Mouse (Mus musculus): ENCODE measurements at regions not wholly inside any gene's neighbourhood (a gene's known extent, or its start where the extent isn't known, plus 50 kb on each side); places are given as distances from the start of the nearest gene placed in this dataset.

- H3K9me3 ChIP-seq (ENCODE audit: control insufficient read depth, low read length): no peaks in the 10 kb centered on the region
- H3K27me3 ChIP-seq (ENCODE audit: control insufficient read depth, insufficient read depth, low read length): no peaks in the 10 kb centered on the region
- 26% methylated on average over 21 of the region's 21 CpGs for WGBS
- H3K36me3 ChIP-seq (ENCODE audit: control insufficient read depth, insufficient read depth, low read length): no peaks in the 10 kb centered on the region
- peak overlapping the region in 1 of 2 experiments; percentile 2; a peak in 1 of 4 replicates for H3K4me3 ChIP-seq (ENCODE audit: control insufficient read depth in 1 of 2, insufficient read depth in 1 of 2, low read depth in 1 of 2, low read length in 2 of 2)
- ATAC-seq (ENCODE audit: insufficient number of reproducible peaks, insufficient read depth, low FRiP score, low read depth): no peak
- H3K27ac ChIP-seq (replicated peaks in 1 of 2; ENCODE audit: control insufficient read depth in 1 of 2, insufficient read depth in 1 of 2, low read depth in 2 of 2, low read length in 2 of 2): no peak overlapping the region
- H3K4me1 ChIP-seq (ENCODE audit: control insufficient read depth in 2 of 2, insufficient read depth in 2 of 2, low read length in 2 of 2): peaks cover 13 to 25% of the 10 kb centered on the region in 2 experiments
- peak overlapping the region; percentile 47 for H3K4me2 ChIP-seq (ENCODE audit: low read length)
- no peak overlapping the region for H3K9ac ChIP-seq (ENCODE audit: low read length)
These were observed 243.6 kb downstream of the Ndfip2 start for GRCm38 (mm10) chr14:105501792-105502632.

- WGBS: 21% methylated on average over 21 of the region's 21 CpGs
- Histone ChIP-seq H3K4me1 (ENCODE audit: control insufficient read depth in 2 of 2, insufficient read depth in 2 of 2, low read length in 2 of 2) (peaks cover 13 to 25% of the 10 kb centered on the region in 2 experiments), H3K27ac (replicated peaks in 1 of 2; ENCODE audit: control insufficient read depth in 1 of 2, insufficient read depth in 1 of 2, low read depth in 2 of 2, low read length in 2 of 2) (peak overlapping the region; percentile 3 to 45; a peak in 1 of 4 replicates), H3K36me3 (ENCODE audit: control insufficient read depth, insufficient read depth, low read length) (no peaks in the 10 kb centered on the region), H3K9me3 (ENCODE audit: control insufficient read depth, low read length) (no peaks in the 10 kb centered on the region), H3K9ac (ENCODE audit: low read length) (no peak overlapping the region), H3K4me3 (ENCODE audit: control insufficient read depth in 1 of 2, insufficient read depth in 1 of 2, low read depth in 1 of 2, low read length in 2 of 2) (peak overlapping the region in 1 of 2 experiments; percentile 2; a peak in 1 of 4 replicates), H3K4me2 (ENCODE audit: low read length) (peak overlapping the region; percentile 47), H3K27me3 (ENCODE audit: control insufficient read depth, insufficient read depth, low read length) (no peaks in the 10 kb centered on the region)
- no peak for ATAC-seq (ENCODE audit: insufficient number of reproducible peaks, insufficient read depth, low FRiP score, low read depth)
These were observed 242.8 kb downstream of the Ndfip2 start for GRCm38 (mm10) chr14:105500966-105501741.

DNA sequence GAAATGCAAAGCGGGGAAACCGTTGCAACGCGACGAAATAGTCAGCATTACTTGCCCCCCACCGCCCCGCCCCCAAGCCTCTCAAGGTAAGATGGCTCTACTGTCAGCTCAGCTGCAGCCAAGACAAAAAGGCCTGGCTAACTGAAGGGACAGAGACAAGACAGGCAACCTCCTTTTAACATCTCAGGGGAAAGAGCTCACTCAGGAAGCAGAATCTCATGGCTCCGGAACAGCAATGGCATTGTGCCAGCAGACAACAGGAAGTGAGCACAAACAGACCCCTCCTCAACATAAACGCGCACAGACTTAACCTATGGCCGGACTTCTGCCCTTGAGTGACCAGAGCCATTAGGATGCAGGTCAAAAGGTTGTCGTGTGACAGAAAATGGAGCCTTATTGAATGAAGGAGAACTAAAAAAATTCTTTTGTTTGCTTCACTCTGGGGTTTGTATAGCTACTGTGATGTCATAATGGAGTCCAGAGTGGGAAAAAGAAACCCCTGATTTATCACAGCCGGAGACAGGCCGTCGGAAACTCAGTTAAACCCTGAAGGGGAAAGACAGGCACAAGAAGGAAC lies 241.0 kb downstream of the Ndfip2 start:
- 31% methylated on average over 15 of the region's 15 CpGs for WGBS
- Histone ChIP-seq H3K27ac (replicated peaks in 1 of 2; ENCODE audit: control insufficient read depth in 1 of 2, insufficient read depth in 1 of 2, low read depth in 2 of 2, low read length in 2 of 2) (peak overlapping the region; percentile 45 to 46), H3K4me3 (ENCODE audit: control insufficient read depth in 1 of 2, insufficient read depth in 1 of 2, low read depth in 1 of 2, low read length in 2 of 2) (no peak overlapping the region), H3K27me3 (ENCODE audit: control insufficient read depth, insufficient read depth, low read length) (no peaks in the 10 kb centered on the region), H3K9me3 (ENCODE audit: control insufficient read depth, low read length) (no peaks in the 10 kb centered on the region), H3K9ac (ENCODE audit: low read length) (peak overlapping the region; percentile 38; the same call in 1 of the 2 replicates), H3K4me2 (ENCODE audit: low read length) (peak overlapping the region; percentile 34), H3K4me1 (ENCODE audit: control insufficient read depth in 2 of 2, insufficient read depth in 2 of 2, low read length in 2 of 2) (peaks cover 13 to 25% of the 10 kb centered on the region in 2 experiments), H3K36me3 (ENCODE audit: control insufficient read depth, insufficient read depth, low read length) (no peaks in the 10 kb centered on the region)
- no peak for ATAC-seq (ENCODE audit: insufficient number of reproducible peaks, insufficient read depth, low FRiP score, low read depth)

DNA sequence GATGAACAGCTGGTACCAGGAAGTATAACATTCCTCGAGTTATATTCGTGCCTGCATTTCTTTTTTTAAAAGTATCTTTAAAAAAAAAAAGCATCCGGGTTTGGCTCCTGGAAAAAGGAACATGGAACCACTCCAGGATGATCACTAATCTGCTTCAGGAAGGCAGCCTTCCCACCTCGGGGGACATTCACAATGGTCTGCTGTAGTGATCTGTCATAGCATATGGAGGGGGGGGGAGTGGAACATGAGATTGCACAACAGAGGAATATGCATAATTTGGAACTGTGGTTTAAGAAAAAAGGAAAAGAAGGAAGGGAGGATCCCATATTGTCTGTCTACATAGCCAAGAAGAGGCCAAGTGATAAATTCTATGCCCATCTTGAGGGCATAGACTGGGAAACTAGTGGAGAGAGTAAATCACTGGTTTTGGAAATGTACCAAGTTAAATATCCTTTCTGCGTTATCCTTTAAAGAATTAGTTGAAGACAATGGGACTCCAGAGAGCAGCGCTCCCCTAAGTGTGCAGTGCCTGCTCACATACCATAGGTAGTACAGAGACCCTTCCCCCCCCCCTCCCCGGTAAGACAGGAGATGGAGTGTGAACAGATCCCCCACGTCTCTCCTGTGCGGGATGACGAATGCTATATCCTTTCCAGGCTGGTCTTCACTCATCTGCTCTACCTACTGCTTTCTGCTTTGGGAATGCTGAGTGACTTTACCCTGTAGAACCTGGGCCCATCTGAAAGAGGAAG lies 240.0 kb downstream of the Ndfip2 start:
- Histone ChIP-seq H3K9ac (ENCODE audit: low read length) (no peak overlapping the region), H3K36me3 (ENCODE audit: control insufficient read depth, insufficient read depth, low read length) (no peaks in the 10 kb centered on the region), H3K4me1 (ENCODE audit: control insufficient read depth in 2 of 2, insufficient read depth in 2 of 2, low read length in 2 of 2) (peaks cover 13 to 25% of the 10 kb centered on the region in 2 experiments), H3K27me3 (ENCODE audit: control insufficient read depth, insufficient read depth, low read length) (no peaks in the 10 kb centered on the region), H3K4me2 (ENCODE audit: low read length) (no peak overlapping the region), H3K4me3 (ENCODE audit: control insufficient read depth in 1 of 2, insufficient read depth in 1 of 2, low read depth in 1 of 2, low read length in 2 of 2) (no peak overlapping the region), H3K9me3 (ENCODE audit: control insufficient read depth, low read length) (no peaks in the 10 kb centered on the region), H3K27ac (replicated peaks in 1 of 2; ENCODE audit: control insufficient read depth in 1 of 2, insufficient read depth in 1 of 2, low read depth in 2 of 2, low read length in 2 of 2) (peak overlapping the region; percentile 45 to 52)
- ATAC-seq (ENCODE audit: insufficient number of reproducible peaks, insufficient read depth, low FRiP score, low read depth): peak; percentile 55; the same call in 1 of the 2 replicates
- 50% methylated on average over 10 of the region's 10 CpGs for WGBS

DNA sequence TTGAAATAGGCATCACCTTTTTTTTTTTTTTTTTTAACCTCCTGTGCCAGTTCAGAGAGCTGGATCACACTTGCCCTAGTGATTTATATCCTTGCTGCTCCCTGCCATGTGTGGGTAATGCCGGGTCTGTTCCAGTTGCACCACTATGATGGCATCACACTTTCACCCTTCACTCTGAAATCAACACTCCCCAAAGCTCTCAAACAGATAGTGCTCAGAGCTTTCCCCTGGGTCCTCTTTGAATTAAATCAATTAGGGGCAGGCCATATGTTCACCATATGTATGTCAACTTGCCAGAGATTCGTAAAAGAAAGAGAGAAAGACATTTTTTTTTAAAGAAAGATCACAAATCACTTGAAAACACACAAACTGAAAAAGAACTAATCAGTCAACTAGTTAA lies 236.8 kb downstream of the Ndfip2 start:
- no peak overlapping the region for H3K4me2 ChIP-seq (ENCODE audit: low read length)
- H3K9me3 ChIP-seq (ENCODE audit: control insufficient read depth, low read length): no peaks in the 10 kb centered on the region
- H3K4me1 ChIP-seq (ENCODE audit: control insufficient read depth in 2 of 2, insufficient read depth in 2 of 2, low read length in 2 of 2): peaks cover 10% of the 10 kb centered on the region in 2 experiments
- no peaks in the 10 kb centered on the region for H3K27me3 ChIP-seq (ENCODE audit: control insufficient read depth, insufficient read depth, low read length)
- no peak overlapping the region for H3K4me3 ChIP-seq (ENCODE audit: control insufficient read depth in 1 of 2, insufficient read depth in 1 of 2, low read depth in 1 of 2, low read length in 2 of 2)
- H3K27ac ChIP-seq (replicated peaks in 1 of 2; ENCODE audit: control insufficient read depth in 1 of 2, insufficient read depth in 1 of 2, low read depth in 2 of 2, low read length in 2 of 2): no peak overlapping the region
- 68% methylated on average over 2 of the region's 2 CpGs for WGBS
- ATAC-seq (ENCODE audit: insufficient number of reproducible peaks, insufficient read depth, low FRiP score, low read depth): no peak
- H3K9ac ChIP-seq (ENCODE audit: low read length): no peak overlapping the region
- no peaks in the 10 kb centered on the region for H3K36me3 ChIP-seq (ENCODE audit: control insufficient read depth, insufficient read depth, low read length)

- WGBS: 87% methylated on average over 3 of the region's 3 CpGs
- Histone ChIP-seq H3K9ac (ENCODE audit: low read length) (no peak overlapping the region), H3K4me3 (ENCODE audit: control insufficient read depth in 1 of 2, insufficient read depth in 1 of 2, low read depth in 1 of 2, low read length in 2 of 2) (no peak overlapping the region), H3K4me2 (ENCODE audit: low read length) (no peak overlapping the region), H3K9me3 (ENCODE audit: control insufficient read depth, low read length) (no peaks in the 10 kb centered on the region), H3K27ac (replicated peaks in 1 of 2; ENCODE audit: control insufficient read depth in 1 of 2, insufficient read depth in 1 of 2, low read depth in 2 of 2, low read length in 2 of 2) (no peak overlapping the region), H3K4me1 (ENCODE audit: control insufficient read depth in 2 of 2, insufficient read depth in 2 of 2, low read length in 2 of 2) (peaks cover 6 to 7% of the 10 kb centered on the region in 2 experiments), H3K27me3 (ENCODE audit: control insufficient read depth, insufficient read depth, low read length) (no peaks in the 10 kb centered on the region), H3K36me3 (ENCODE audit: control insufficient read depth, insufficient read depth, low read length) (no peaks in the 10 kb centered on the region)
- ATAC-seq (ENCODE audit: insufficient number of reproducible peaks, insufficient read depth, low FRiP score, low read depth): no peak
These were observed 236.0 kb downstream of the Ndfip2 start for GRCm38 (mm10) chr14:105494415-105494814.

DNA sequence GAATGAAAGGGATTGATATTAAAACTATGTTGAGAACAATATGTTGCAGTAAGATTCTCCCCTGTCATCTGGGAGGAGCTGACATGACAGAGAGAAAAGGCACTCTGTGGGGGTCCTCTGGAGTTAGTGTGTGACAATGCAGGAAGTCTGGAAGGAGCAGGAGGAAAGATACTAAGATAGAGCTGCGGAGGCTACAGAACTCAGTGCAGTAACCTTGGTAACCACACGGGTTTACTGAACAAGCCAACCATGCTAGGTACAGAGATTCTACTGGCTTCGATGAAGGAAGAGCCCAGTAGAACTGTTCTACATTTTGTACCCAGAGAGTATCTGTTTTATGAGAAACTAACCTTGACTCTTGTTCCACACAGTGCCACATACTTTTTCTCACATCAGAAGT lies 231.8 kb downstream of the Ndfip2 start:
- 38% methylated on average over 3 of the region's 3 CpGs for WGBS
- Histone ChIP-seq H3K4me1 (ENCODE audit: control insufficient read depth in 2 of 2, insufficient read depth in 2 of 2, low read length in 2 of 2) (no peaks in the 10 kb centered on the region), H3K36me3 (ENCODE audit: control insufficient read depth, insufficient read depth, low read length) (no peaks in the 10 kb centered on the region), H3K4me2 (ENCODE audit: low read length) (no peak overlapping the region), H3K27ac (replicated peaks in 1 of 2; ENCODE audit: control insufficient read depth in 1 of 2, insufficient read depth in 1 of 2, low read depth in 2 of 2, low read length in 2 of 2) (no peak overlapping the region), H3K4me3 (ENCODE audit: control insufficient read depth in 1 of 2, insufficient read depth in 1 of 2, low read depth in 1 of 2, low read length in 2 of 2) (no peak overlapping the region), H3K9me3 (ENCODE audit: control insufficient read depth, low read length) (no peaks in the 10 kb centered on the region), H3K27me3 (ENCODE audit: control insufficient read depth, insufficient read depth, low read length) (no peaks in the 10 kb centered on the region), H3K9ac (ENCODE audit: low read length) (no peak overlapping the region)
- no peak for ATAC-seq (ENCODE audit: insufficient number of reproducible peaks, insufficient read depth, low FRiP score, low read depth)

Data from heart, embryonic 14.5 days (tissue).